Mouse (Mus musculus) retina, adult 2 months (tissue): ENCODE data around the gene Spty2d1.
A peak's percentile ranks its signal among the peaks of the same experiment; 100 is the strongest.
"Not testable (repeated sequence)": the region's sequence is repeated elsewhere in the genome, so short reads cannot be mapped to it uniquely, and the experiment has no call there.

Experiments used
- DNase-seq: peaks from one replicate; pipeline ENCODE4 v3.0.0-alpha.2; 2012; ENCODE audit warnings: low read depth, low spot score

Gene Spty2d1

GRCm38 (mm10) chr7:47008168-47008993, at the start of gene Spty2d1:
Gene Spty2d1 (minus strand): TSS chr7:47008411.
- peak; percentile 97 for DNase-seq

DNA sequence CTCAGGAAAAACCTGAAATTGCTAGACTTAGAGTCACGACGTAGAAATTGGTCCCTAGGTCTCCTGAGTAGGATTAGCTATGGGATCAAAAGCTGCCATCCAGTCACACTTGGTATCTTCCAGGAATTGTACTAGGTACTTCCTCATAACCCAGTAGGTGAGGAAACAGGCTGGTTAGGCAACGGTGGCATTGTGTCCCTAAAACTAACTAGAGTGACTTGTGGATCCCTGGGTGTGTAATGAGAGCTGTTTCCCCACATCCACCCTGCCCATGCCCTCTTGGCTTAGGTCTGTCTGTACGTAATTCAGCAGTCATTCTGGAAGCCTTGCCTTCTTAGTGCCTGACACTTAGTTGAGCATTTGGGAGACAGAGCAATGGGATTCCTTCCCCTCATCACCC, 48.1 kb upstream of the Spty2d1 start:
- no peak for DNase-seq

GRCm38 (mm10) chr7:47055744-47056143, 47.5 kb upstream of the Spty2d1 start:
- no peak for DNase-seq

GRCm38 (mm10) chr7:47054666-47055065, 46.5 kb upstream of the Spty2d1 start:
- no peak for DNase-seq

GRCm38 (mm10) chr7:47053287-47053686, 45.1 kb upstream of the Spty2d1 start:
- no peak for DNase-seq

- DNase-seq = no peak
These were observed 44.1 kb upstream of the Spty2d1 start for GRCm38 (mm10) chr7:47052276-47052675.

- no peak for DNase-seq
These were observed 43.4 kb upstream of the Spty2d1 start for GRCm38 (mm10) chr7:47051404-47052151.

- no peak for DNase-seq
These were observed 42.6 kb upstream of the Spty2d1 start for GRCm38 (mm10) chr7:47050766-47051165.

DNA sequence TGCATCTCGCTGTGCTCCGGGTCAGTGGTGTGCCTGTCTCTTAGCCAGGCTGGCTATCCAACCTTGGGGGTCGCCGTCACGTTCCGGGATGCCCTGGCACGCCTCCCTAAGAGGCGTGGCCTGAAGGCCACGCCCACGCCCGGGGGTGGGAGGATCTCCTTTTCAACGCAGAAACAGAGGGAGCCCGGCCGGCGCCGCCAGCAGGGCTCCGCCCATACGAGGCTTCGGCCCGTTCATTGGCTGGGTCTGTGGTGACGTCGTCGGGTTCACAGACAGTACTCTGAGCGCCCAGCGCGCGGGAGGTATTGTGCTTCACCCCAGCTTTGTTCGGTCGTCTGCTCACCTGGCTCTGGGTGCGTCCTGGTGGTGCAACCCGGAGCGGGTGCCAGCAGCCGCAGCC, 42.2 kb upstream of the Spty2d1 start, which contains the start of gene Tmem86a:
TSS of gene Tmem86a (plus strand) at position 236 of the 400 bp plus-strand sequence.
- peak; percentile 84 for DNase-seq

- no peak for DNase-seq
These were observed 34.7 kb upstream of the Spty2d1 start for GRCm38 (mm10) chr7:47042823-47043490.

DNA sequence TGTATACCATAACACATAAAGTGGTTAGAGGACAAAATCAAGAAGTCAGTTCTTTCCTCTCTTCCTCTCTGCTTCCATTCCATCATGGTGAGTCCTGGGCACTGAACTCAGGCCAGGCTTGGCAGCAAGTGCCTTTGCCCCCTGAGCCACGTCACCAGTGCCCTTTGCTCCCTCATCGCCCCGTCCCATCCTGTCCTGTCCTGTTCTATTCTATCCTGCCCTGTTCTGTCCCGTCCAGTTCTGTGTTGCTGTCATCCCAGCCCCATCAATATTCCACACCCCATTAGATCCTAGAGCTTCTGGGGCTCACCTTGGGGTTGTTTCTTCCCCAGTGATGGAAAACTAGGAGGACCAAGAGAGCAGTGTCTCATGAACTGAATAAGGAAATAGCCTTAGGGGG, 33.9 kb upstream of the Spty2d1 start:
- no peak for DNase-seq

DNA sequence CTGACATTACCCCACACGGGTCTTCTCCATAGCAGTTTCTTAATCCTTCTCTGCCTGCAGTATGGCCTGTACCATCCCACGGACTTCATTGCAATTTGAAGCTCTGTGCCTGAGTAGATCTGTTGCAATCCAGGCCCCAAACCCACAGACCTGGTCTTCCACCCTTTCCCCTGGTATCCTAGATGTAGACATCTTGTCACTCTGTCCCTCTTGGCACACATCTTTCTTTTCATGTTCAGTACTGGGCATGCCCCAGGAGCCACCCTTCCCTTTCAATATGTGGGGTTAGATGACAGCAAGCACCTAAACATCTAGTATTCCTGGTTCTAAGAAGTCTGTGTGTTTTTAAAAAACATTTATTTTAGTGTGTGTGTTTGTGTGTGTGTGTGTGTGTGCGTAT, 33.5 kb upstream of the Spty2d1 start:
- no peak for DNase-seq

DNA sequence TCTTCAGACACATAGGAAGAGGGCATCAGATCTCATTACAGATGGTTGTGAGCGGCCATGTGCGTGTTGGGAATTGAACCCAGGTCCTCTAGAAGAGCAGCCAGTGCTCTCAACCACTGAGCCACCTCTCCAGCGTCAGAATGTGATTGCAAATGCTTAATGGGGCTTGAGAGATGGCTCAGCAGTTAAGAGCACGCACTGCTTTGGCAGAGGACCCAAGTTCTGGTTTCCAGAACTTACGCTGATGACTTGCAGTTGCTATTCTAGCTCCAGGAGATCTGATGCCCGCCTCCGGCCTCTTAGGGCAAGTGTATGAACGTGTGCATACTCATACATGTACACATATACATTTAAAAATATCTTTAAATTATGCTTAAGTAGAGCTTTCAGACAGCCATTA, 27.2 kb upstream of the Spty2d1 start:
- no peak for DNase-seq

GRCm38 (mm10) chr7:47034785-47035384, 26.7 kb upstream of the Spty2d1 start:
- no peak for DNase-seq

GRCm38 (mm10) chr7:47031371-47031770, 23.2 kb upstream of the Spty2d1 start:
- DNase-seq = no peak

DNA sequence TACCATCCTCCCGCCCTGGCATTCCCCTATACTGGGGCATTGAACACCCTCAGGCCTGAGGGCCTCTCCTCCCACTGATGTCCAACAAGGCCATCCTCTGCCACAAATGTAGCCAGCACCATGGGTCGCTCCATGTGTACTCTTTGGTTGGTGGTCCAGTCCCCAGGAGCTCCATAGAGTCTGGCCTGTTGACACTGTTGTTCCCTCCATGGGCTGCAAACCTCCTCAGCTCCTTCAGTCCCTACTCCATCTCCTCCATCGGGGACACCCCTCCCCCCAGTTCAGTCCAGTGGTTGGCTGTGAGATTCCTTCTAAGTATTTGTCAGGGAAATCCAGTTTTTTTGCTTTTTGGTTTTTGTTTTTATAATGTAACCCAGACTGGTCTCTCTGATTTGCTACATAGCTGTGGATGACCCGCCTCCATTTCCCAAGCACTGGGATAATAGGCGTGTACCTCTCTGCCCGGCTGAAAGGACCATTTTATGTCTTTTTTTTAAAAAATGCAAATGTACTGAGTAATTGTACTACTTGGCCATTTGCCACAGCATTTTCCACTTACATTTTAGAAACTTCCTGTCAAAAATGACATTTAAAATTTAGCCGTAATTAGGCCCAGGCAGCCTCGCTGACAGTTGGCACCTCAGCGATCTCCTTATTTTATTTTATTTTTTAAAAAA, 22.4 kb upstream of the Spty2d1 start:
- no peak for DNase-seq

- no peak for DNase-seq
These were observed 19.3 kb upstream of the Spty2d1 start for GRCm38 (mm10) chr7:47027520-47027919.

DNA sequence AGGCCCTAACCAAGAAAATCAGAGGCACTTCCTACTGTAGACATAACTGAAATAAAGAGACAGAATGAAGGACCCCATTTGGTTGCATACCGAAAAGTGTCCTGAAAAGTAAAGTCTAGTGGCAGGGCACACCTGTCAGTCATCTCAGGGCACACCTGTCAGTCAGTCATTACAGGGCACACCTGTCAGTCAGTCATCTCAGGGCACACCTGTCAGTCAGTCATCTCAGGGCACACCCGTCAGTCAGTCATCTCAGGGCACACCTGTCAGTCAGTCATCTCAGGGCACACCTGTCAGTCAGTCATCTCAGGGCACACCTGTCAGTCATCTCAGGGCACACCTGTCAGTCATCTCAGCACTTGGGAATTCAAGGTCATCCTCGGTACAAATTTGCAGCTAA, 18.7 kb upstream of the Spty2d1 start:
- DNase-seq = not testable (repeated sequence)

DNA sequence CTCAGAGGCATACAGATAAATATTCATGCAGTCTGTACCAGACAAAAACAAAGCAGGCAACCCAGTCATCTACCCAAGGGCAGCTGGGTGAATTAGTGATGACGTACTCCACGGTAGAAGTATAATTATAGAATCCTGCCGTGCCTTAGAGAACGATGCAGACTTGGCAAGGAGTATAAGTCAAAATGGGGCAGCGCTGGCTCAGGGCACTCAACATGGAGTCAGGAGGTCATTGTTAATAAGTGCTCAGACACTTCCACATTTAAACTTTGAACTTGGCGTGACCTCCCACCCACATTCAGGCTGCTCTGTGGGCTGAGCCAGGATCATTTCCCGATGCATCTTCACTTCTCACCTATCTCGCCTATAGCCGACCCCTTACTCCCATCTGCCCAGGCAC, 17.2 kb upstream of the Spty2d1 start:
- no peak for DNase-seq

DNA sequence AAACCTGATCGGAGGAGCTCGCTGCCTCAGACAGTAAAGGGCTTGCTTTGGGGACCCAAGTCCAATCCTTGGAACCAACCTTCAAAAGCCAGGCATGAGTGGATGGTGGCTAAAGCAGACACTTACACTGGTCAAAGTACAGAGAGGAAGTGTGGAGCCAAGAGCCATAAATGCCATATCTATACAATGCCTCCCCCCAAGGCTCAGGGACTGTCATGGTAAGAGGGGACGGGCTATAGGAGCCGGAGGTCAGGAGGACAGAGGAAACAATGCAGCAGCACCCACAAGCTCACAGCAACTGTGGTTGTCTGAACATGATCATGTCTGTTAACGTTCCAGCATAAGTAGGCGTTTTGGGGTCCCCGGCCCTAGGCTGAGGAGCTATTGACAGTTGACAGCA, 16.2 kb upstream of the Spty2d1 start:
- no peak for DNase-seq

- peak; percentile 39 for DNase-seq
These were observed 15.3 kb upstream of the Spty2d1 start for GRCm38 (mm10) chr7:47023530-47023929.
